Mouse (Mus musculus) c-Kit-positive CD71-positive TER-119-positive erythroid progenitor cells, embryonic 14.5 days (primary cell): ENCODE data around the gene Stk19.
"Not testable (repeated sequence)": the region's sequence is repeated elsewhere in the genome, so short reads cannot be mapped to it uniquely, and the experiment has no call there.

Source experiments
- DNase-seq: peaks from one replicate; pipeline ENCODE4 v3.0.0-alpha.2; 2013; ENCODE audit warnings: low spot score

Stk19 gene

DNA sequence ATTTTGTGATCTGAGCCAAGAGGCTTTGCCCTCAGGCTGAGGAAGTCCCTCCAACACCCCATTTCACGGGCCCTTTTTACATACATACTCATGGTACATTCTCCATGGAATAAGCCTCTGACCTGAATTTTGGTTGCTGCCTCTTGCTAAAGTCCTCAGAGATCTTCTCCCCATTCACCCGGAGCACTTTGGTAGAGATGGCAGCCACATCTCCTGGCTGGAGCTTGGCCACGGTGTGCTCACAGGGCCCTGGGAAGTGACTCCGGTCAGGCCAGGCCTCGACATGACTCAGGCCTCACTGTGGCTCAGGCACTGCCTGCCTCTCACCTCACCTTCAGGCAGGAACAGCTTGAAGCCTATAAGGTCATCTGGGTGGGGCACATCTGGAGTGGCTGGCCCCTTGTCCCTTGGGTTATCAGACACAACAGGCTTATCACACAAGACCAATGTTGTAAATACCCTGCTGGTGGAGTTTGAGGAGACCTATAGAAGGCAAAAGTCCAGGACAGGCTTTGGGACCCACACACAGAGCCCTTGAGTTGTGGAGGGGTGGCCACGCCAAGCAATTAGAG, 4.1 kb upstream of the Stk19 start:
- peak; percentile 32 for DNase-seq

DNA sequence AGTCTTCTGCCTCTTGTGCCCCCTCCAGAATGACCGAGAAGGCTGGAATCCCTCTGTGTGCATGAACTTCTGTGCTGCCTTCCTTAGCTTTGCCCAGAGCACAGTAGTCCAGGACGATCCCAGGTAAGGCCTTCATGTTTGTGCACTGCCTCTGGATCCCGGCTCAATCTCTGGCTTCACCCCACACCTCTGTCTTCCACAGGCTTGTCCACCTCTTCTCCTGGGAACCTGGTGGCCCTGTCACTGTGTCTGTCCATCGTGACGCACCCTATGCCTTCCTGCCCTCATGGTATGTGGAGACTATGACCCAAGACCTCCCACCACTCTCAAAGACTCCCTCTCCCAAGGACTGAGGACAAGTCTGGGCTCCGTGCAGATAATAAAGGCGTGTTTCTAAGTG, 2.0 kb upstream of the Stk19 start:
- no peak for DNase-seq

DNA sequence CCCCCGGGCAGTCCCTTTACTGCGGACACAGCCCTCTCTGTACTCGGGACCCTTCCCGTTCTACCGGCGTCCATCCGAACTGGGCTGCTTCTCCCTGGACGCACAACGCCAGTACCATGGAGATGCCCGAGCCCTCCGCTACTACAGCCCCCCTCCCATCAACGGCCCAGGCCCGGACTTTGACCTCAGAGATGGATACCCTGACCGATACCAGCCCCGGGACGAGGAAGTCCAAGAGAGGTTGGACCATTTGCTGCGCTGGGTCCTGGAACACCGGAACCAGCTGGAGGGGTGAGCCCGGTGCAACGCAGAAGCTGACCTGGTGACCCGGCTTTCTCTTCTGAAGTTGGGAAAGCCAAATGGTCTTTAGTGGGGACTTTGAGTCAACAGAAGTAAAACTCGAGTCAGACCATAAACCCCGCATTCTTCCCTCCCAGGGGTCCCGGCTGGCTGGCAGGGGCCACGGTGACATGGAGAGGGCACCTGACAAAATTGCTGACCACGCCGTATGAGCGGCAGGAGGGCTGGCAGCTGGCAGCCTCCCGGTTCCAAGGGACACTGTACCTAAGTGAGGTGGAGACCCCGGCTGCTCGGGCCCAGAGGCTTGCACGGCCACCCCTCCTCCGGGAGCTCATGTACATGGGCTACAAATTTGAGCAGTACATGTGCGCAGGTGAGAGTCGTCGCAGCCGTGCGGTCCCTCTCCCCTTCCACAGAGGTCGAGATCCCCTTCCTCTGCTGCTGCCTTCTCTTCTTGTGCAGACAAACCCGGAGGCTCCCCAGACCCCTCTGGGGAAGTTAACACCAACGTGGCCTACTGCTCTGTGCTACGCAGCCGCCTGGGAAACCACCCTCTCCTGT, 949 bp upstream of the Stk19 start:
- no peak for DNase-seq

DNA sequence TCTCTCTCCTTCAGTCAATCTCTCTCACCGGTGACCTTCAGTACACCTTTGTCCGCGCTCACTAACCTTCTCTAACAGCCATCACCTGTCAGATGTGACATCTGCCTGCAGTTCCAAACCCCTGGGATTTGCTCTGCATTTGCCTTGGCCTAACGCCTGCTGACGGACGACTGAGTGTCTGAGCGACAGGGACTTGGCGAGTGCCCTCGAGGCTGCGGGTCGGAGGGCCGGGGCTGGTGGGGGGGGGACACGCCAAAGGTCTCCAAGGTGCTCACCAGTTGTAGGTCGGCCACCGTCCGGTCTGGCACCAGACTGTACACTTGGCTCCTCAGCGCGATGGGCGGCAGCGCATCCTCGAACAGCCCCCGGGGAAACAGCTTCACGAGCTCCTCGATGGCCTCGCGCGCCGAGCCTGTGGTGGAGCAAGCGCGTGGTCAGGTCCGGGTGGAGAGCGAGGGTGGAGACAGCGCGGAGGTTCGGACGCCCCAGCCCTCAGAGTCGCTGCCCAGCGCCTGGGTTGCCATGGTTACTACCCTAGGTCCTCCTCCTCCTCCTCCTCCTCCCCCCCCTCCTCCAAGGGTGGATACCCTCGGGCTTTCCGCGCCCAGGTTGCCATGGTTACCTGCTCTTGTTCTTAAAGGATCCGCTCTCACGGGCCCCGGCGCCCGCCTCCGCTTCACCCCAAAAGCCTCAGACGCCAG, 440 bp downstream of the Stk19 start:
- DNase-seq, result no peak

DNA sequence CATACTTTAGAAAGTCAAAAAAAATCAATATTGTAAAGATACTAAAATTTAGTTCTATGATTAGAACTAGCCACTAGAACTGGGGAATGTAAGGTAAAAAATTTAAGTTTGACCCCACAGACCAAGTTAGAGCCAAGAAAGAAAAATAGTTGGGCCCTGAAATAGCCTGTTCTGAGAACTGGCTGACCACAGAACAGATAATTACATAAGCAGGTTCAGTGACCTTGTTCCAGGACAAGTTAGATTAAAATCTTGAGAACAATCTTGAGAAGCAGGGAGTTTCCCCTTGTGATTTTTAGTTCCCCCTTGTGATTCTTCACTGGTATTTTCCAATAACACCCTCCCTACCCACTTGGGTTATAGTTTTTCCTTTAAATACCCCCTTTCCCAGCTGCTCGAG, 6.0 kb downstream of the Stk19 start:
- DNase-seq, result not testable (repeated sequence)

DNA sequence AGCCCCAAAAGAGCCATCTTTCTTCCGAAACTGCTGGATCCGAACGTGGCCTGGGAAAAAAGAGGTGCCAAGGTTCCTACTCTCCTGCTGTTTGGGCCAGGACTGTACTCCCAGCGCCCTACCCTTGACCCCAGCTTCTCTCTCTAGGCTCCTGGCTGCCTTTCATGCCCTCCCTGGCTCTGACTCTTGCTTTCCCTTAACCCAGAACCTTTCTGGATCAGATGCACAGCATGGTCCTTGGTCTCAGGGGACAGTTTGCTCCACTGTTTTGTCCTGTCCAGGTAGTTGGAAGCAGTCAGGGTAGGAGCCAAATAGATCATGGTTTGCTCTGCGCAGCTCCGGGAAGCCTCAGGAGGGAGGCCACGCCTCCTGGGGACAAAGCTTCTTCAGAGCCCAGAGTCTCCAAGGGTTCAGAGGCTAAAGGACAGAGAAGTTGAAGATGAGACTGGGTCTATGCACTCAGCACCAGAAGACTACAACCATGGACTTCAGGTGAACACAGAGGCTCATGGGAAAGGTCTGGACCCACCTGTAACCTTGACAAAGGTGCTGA, 21.9 kb downstream of the Stk19 start:
- no peak for DNase-seq

DNA sequence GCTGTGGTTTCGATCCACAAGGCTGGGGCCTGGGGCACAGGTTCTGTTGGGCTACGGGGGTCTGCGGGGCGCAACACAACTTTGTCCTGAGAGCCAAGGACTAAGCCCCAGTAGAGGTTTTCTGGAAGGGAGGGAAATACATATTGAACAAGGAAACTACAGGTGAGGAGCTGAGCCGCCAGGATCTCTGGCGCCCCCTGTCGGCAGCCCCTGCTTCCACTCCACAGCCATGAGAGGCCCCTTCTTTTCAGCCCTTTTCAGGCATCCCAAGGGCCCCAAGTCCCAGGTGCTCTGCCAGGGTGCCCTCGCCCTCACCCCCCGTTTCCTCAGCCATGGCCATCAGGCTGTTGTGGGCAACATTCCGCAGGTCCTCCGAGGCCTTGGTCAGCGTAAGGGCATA, 23.0 kb downstream of the Stk19 start:
- DNase-seq, result peak; percentile 27

DNA sequence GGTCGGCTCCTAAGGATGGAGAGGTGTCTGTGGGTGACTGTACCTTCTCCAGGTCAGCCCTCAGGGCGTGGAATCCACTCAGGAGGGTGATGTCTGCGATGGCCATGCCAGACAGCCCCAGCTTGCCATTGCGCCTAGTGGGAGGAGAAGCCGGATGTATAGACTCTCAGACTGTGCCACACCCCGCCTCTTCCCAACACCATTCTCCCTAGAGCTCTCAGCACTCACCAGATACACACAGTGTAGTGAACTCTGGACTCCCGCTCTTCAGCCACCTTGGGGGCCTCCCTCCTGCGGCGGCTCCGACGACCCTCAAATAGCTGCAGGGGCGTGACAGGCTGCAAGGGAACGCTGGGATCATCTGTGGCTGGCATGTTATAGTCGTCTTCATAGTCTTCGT, 25.5 kb downstream of the Stk19 start:
- no peak for DNase-seq

DNA sequence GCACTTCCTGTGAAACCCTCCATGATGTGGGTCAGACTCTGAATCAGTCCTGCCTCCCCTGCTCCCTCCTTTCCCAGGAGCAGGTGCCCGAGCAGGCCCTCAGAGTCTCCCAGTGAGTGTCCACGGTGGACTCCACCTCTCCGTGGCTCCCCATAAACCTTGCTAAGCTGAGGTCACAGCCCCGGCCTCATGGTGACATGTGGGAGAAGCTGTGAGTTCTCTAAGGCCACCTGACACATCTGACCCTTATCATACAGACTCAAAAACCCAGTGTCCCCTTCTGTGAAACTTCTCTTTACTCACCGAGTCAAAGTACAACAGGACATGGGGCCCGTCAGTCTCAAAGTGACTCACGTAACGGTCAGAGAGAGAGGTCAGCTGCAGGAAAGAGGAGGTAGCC, 25.9 kb downstream of the Stk19 start:
- DNase-seq, result not testable (repeated sequence)

DNA sequence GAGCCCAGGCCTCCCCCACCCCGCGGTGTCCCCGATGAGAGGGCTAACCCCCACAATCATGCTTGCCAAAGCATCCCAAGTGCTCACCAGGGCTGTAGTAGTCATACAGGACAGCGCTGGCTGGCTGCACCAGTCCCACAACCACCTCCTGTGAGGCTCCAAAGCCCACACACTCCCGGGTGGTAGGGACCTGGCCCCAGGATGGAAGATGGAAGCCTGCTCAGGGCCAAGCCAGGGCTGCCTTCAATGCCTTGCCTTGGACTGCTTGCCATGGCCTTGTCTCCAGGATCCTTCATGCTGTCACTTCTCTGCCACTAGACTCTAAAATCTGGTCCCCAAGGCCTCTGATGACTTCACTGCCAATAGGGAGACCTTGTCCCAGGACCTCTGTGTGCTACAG, 26.3 kb downstream of the Stk19 start:
- DNase-seq, result not testable (repeated sequence)

DNA sequence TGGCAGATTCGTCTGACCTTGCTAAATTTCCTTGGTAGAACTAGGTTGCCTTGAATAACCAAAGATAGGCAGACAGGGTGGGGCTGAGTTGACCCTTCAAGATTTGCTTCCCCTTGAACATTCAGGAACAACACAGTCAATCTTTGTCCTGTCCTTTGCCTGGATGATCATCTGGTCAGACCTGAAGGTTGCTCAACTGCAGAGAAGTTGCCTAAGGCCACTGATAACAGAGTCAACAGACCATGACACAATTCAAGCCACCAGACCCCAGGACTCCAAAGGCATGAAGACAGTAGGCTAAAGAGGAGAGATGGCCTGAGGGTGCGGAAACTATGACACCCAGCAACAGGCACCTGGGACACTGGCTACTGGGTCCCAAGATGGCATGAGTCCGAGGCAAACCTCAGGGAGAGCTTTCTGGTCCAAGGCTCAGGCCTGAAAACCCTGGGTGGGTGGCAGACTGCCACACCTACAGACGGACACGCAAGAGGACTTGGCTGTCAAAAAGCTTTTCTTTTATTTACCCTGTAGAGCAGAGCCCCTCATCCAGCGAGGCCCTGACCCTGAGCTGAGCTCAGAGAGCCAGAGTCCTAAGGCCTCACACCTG, 28.0 kb downstream of the Stk19 start:
- no peak for DNase-seq

DNA sequence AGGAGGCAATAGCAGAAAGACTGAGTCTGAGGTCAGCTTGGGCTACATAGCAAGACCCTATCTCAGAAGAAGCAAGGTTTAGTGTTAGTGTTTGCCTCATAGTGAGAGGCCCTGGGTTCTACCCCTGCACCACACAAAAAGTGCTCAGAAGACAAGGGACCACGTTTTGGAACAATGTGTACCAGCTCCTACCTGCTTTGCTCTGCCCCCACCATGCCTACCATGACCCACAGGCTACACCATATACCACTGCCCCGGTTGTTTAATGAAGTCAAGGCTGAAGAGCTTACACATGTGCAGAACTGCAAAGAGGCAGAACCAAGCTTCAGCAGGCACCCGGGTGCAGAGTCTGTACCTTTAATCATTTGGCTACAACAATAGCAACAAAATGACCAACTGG, 29.6 kb downstream of the Stk19 start:
- DNase-seq, result no peak

DNA sequence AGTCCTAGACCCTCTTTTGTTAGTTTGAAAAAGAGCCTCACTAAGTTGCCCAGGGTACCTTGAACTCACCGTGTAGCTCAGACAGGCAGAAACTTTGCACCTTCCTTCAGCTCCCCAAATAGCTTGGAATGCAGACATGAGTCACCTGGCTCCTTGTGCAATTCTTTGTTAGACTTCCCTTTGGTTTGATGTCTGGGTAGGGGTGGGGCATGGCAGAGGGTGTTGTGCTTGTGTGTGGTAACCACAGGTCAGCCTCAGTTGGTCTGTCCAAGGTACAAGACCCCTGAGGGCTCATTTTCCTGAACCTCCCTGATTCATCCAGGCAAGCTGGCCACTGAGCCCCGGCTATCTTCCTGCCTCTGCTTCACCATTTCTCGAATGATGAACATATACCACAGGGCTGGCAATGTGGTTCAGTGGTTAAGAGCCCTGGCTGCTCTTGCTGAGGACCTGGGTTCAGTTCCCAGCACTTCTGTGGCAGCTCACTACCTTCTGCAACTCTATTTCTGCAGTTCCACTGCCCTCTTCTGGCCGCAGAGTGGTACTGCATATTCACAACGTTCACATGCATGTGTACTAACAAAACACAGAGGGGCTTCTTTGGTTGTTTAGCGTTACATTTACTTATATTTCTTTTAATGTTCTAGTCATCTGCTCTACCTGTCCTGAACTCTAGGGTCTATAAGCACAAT, 31.7 kb downstream of the Stk19 start:
- DNase-seq, result peak; percentile 16

DNA sequence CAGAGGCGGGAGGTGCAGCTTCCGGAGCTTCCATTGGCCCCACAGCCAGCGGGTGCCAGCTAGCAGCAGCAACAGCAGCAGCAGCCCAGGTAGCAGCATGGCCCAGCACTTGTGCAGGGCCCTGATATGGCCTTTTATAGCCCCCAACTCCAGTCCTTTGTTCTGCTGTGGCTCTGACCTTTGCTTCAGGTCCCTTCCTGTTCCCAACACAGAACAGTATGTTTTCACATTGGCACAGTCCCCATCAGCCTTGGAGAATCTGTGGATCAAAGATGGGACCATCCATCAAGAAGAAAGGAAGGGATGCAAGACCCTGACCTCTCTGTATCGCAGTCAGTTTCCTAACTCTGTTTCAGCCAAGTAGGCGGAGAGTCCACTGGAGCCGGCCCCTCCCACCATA, 32.4 kb downstream of the Stk19 start, which contains the start of gene Cyp21a1:
Gene Cyp21a1, minus strand, starts transcription at position 261 of the 400 bp plus-strand sequence.
- not testable (repeated sequence) for DNase-seq

DNA sequence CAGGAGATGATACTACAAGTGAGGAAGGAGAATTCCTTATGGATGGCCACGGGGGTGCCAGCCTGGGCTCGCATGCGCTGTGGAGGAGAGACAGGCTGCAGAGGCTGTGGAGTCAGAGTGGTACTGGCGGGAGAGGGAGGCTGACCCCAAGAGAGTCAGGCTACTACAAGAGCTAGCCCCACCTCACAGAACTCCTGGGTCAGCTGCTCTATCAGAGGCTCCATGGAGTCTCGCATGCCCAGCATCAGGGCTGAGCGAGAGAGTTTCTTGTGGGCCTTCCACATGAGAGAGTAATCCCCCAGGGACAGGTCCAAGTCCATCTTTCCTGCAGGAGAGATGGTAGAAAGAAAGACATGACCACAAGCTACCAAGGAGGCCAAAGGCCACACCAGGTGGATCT, 33.4 kb downstream of the Stk19 start:
- not testable (repeated sequence) for DNase-seq

DNA sequence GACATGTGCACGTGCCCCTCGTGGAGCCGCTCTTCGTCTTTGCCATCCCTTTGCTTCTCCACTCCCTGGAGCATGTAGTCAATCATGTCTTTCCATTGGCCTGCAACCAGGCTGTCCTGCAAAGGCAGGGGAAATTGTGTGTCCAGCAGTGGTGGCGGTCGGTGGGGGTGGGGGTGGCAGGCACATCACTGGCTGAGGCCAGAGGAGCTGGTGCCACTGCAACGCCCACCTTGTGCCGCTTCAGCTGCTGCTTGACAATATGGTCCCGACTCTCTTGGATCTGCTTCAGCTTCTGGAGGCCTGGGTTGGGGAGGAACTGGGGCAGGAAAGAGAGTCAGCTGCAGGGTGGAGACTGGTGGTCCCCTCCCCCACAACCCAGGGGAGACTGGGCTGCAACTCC, 34.0 kb downstream of the Stk19 start:
- not testable (repeated sequence) for DNase-seq

DNA sequence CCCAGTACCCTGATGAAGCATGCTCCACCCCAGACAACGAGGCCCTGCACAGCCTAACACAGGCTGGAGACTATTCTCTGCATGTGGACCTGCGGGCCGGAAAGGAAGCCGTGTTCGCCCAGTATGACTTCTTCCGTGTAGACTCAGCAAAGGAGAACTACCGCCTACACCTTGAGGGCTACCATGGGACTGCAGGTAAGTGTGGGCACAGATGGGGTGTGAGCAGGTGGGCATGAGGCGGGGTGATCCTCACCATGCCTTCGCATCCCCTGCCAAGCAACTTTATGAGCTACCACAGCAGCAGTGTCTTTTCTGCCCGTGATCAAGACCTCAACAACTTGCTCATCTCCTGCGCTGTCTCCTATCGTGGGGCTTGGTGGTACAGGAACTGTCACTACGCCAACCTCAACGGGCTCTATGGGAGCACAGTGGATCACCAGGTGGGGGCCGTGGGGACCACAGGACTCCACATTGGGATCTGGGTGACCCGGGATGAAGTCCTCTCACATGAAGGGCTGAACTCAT, 35.9 kb downstream of the Stk19 start:
- not testable (repeated sequence) for DNase-seq

DNA sequence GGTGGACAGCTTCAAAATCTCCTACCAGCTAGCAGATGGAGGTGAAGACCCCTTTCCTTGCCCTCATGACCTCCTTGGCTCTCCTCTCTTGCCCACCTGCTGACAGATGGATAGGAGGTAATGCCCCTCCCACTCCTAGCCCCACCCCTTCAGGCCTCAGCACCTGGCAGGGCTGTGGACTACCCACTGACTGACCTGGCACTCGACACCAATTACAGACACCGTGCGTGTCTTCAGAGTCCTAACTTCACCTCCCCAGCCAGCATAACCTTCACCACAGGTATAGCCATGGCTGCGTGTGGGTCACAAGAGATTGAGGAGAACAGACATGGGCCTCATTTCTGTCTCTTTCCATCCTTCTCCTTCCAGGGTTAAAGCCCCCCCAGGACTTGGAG, 37.2 kb downstream of the Stk19 start:
- DNase-seq, result no peak

DNA sequence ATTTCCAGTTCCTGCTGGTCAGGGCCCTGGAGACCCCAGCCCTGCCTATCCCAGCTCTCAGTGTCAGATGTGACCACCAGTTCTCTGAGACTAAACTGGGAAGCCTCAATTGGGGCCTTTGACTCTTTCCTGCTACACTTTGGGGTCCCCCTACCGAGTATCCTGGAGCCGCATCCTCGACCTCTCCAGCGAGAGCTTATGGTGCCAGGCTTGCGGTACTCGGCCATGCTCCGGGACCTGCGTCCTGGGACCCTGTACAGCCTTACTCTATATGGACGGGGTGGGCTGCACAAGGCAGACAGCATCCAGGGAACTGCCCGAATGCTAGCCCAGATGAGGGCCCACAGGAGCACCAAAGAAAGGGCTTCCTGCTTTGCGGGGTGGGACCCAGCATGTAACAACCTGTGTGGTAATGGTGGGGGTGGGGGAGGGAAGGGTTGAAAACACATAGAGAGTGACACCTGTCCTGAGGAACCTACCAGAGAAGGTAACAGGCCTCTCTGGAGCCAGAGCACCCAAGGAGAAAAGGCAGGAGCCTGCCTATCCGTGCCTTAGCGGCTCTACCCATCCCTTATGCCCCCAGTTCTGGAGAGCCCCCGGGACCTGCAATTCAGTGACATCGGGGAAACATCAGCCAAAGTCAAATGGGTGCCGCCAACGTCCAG, 37.7 kb downstream of the Stk19 start:
- DNase-seq, result no peak

DNA sequence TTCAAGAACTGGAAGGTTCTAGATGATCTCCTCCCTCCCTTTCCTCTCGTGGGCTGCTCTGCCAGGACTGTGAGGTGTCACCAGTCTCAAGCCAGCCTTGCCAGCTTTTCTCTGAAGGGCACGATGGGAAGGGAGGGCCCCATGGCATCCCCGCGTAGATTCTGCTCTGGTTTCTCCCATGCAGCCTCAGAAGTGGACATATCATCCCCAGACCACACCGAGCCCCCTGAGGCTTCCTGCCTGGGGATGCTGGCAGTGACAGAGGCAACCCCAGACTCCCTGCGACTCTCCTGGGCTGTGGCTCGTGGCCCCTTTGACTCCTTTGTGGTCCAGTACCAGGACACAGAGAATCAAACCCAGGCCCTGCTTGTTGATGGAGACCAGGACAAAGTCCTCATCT, 38.7 kb downstream of the Stk19 start:
- DNase-seq, result not testable (repeated sequence)
